ENCODE assay signal across 8 mouse cellular contexts in genomic region chr4:34993639-34993975, GRCm38 (mm10).
A peak's percentile ranks its signal among the peaks of the same experiment; 100 is the strongest.
DNase-seq lines count a peak whose midpoint lies in the region; ATAC-seq and TF ChIP-seq lines count a peak whose summit lies in the region.

No protein-coding gene starts in this region.

- no peaks in the 10 kb centered on the region; the same call in 1 of the 2 replicates for H3K27me3 ChIP-seq in lung, embryonic 16.5 days (ENCODE audit: control insufficient read depth, insufficient read depth, low read depth, low read length)
- H3K27me3 ChIP-seq in limb, embryonic 10.5 days (ENCODE audit: low read depth, poor library complexity, severe bottlenecking), result peaks cover 11% of the 10 kb centered on the region; the same call in 1 of the 2 replicates

- no peak for TF ChIP-seq CTCF in olfactory bulb, adult 2 months (IDR thresholded peaks at IDR 0.05; ENCODE audit: insufficient read depth, low read depth, low read length)

- DNase-seq in cerebellum, postnatal 10 days, result peak; percentile 16 to 17
- DNase-seq in cerebellum, adult 9-10 months, result no peak
- no peak for DNase-seq in lung, postnatal 36 days
- peak; percentile 33 for DNase-seq in limb, embryonic 10.5 days (ENCODE audit: low spot score)
- DNase-seq in spleen, postnatal 10 days (ENCODE audit: low spot score in 2 of 2), result no peak

- no peak for ATAC-seq in lung, embryonic 16.5 days (ENCODE audit: low read depth)
- ATAC-seq in inflammation-experienced regulatory T-cells, adult 6 months, result no peak

- no peaks in the 10 kb centered on the region for H3K9me3 ChIP-seq in lung, embryonic 16.5 days (ENCODE audit: control insufficient read depth, low read length)
- H3K9me3 ChIP-seq in limb, embryonic 10.5 days (replicated peaks), result no peaks in the 10 kb centered on the region

- H3K4me2 ChIP-seq in lung, embryonic 16.5 days (ENCODE audit: low read depth, low read length), result peak overlapping the region; percentile 31; the same call in 1 of the 2 replicates

- H3K36me3 ChIP-seq in lung, embryonic 16.5 days (ENCODE audit: control insufficient read depth, insufficient read depth, low read length), result no peaks in the 10 kb centered on the region
- H3K36me3 ChIP-seq in limb, embryonic 10.5 days, result no peaks in the 10 kb centered on the region

- peak overlapping the region; percentile 71; the same call in 1 of the 2 replicates for H3K27ac ChIP-seq in lung, embryonic 16.5 days (ENCODE audit: low read length)
- H3K27ac ChIP-seq in limb, embryonic 10.5 days, result peak overlapping the region; percentile 32
- peak overlapping the region; percentile 59 for H3K27ac ChIP-seq in olfactory bulb, adult 2 months (ENCODE audit: insufficient read depth, low read depth, low read length)

- WGBS in lung, embryonic 16.5 days, result 38% methylated on average over 6 of the region's 6 CpGs
- 55% methylated on average over 6 of the region's 6 CpGs for WGBS in limb, embryonic 10.5 days
- WGBS in olfactory bulb, adult 2 months, result 11% methylated on average over 6 of the region's 6 CpGs

- H3K4me3 ChIP-seq in lung, embryonic 16.5 days (ENCODE audit: low read length), result no peak overlapping the region
- H3K4me3 ChIP-seq in limb, embryonic 10.5 days, result peak overlapping the region; percentile 28; the same call in 1 of the 2 replicates
- no peak overlapping the region for H3K4me3 ChIP-seq in olfactory bulb, adult 2 months (ENCODE audit: insufficient read depth, low read depth, low read length)

- peaks cover 20% of the 10 kb centered on the region for H3K4me1 ChIP-seq in lung, embryonic 16.5 days (replicated peaks; ENCODE audit: control insufficient read depth, insufficient read depth, low read length)
- H3K4me1 ChIP-seq in limb, embryonic 10.5 days, result peaks cover 30% of the 10 kb centered on the region
- peaks cover 19% of the 10 kb centered on the region for H3K4me1 ChIP-seq in olfactory bulb, adult 2 months (ENCODE audit: control insufficient read depth, insufficient read depth, low read length)

- no peak overlapping the region for H3K9ac ChIP-seq in lung, embryonic 16.5 days (ENCODE audit: low read length)

- no peak for TF ChIP-seq POLR2A in olfactory bulb, adult 2 months (IDR thresholded peaks at IDR 0.05; ENCODE audit: insufficient read depth, low read depth, low read length)

Comparison
In these comparisons a context has a peak if more than half of its experiments do, and no peak if none do; other contexts are left out.
1. DNase-seq: peak in cerebellum, postnatal 10 days (2 of 2) and limb, embryonic 10.5 days (single experiment); none in cerebellum, adult 9-10 months (single experiment), lung, postnatal 36 days (single experiment) and spleen, postnatal 10 days (0 of 2).
2. Peak in every context shown above with its lines, with median percentiles within 50 percentile points of each other: H3K27ac ChIP-seq.